Mouse (Mus musculus) liver, adult (tissue): Measurements from ENCODE around the gene Adipoq.
A peak's percentile ranks its signal among the peaks of the same experiment; 100 is the strongest.

Experiments used
- GATA4 ChIP-seq: IDR thresholded peaks from 2 replicates; pipeline ENCODE4 v1.6.1; 2014; ENCODE audit warnings: mild to moderate bottlenecking, low read length; ENCODE audit not compliant: insufficient replicate concordance

The Adipoq gene

GRCm38 (mm10) chr16:23181942-23182597 lies 35.7 kb downstream of the Adipoq start:
- no peak for TF ChIP-seq GATA4

DNA sequence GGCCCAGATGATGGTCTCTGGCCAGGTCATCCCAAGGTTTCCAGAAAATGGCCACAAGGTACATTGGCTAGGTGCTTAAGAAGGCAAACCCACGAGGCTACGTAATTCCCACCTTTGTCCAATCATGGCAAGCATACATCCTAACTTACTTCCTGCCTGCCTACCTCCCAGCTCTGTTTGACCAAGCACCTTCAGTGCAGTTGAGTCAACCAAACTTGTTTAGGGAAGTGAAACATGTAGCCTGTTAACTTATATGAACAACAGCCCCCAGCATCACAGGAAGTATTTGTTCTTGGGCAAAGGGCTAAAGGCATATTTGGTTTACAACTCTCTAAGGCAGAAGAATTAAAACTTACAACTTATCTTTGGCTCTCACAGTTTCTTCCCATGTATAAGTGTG lies 39.5 kb downstream of the Adipoq start:
- TF ChIP-seq GATA4: no peak

- TF ChIP-seq GATA4: peak; percentile 82; the same call in 1 of the 2 replicates
Observed at GRCm38 (mm10) chr16:23186418-23186817, 40.1 kb downstream of the Adipoq start.

- no peak for TF ChIP-seq GATA4
Observed at GRCm38 (mm10) chr16:23187983-23188382, 41.6 kb downstream of the Adipoq start.

DNA sequence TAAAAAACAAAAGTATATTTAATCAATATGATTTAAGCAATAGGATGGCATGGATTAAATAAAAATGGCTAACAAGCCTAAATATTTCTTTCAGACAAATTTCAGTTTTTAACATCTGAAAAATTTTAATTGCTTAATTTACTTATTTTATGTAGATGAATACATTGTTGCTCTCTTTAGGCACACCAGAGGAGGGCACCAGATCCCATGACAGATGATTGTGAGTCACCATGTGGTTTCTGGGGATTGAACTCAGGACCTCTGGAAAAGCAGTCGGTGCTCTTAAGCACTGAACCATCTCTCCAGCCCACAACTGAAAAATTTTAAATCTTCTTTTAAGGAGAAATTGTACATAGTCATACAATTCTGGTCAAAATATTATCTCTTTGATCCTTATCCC lies 43.3 kb downstream of the Adipoq start:
- no peak for TF ChIP-seq GATA4

DNA sequence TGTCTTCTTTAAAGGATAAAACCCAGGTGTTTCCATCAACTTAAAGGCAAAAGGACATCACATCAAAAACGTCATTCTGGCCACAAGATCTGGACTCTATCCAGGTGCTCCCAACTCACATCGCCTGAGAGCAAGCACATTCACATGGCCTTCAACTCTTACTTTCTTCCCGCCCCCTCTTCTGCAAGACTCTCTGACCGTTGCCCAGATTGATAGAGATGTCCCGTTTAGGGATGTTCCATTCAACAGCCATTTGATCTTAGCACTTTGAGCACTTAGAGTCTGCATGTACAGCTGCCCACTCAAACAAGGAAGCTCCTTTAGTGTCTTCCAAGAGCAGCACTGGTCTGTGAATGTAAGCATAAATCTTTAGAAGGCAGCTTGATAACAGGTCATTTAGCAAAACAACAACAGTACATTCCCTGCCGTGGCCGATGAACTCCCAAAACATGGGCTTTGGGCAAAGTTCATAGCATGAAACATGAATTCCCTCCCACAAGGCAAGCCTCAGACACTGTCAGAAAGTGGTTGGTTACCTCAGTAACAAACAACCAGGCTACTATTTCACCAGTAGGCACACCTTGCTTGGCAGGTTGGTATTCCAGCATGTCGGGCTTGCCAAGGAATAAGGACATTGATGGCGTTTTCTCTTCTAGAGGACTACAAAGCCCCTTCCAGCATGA lies 45.4 kb downstream of the Adipoq start:
- peak; percentile 52; the same call in 1 of the 2 replicates for TF ChIP-seq GATA4

- TF ChIP-seq GATA4: no peak
Observed at GRCm38 (mm10) chr16:23195618-23196017, 49.3 kb downstream of the Adipoq start.

DNA sequence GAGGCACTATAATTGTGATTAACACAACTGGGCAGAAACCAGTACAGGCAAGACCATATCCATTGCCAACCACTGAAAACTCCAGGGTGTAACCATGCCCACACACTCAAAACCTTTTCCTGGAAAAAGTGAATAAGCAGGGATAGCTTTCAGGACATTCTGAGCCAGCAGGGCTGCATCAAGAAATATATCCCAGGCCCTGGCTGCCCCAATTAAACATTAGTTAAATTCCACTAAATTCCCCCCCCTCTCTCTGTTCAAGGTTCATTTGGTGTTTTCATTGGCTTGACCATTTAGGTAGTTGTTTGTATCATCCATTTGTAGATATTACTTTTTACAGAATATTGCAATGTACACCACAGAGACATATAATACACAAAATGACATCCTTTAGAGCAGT lies 50.0 kb downstream of the Adipoq start:
- no peak for TF ChIP-seq GATA4

DNA sequence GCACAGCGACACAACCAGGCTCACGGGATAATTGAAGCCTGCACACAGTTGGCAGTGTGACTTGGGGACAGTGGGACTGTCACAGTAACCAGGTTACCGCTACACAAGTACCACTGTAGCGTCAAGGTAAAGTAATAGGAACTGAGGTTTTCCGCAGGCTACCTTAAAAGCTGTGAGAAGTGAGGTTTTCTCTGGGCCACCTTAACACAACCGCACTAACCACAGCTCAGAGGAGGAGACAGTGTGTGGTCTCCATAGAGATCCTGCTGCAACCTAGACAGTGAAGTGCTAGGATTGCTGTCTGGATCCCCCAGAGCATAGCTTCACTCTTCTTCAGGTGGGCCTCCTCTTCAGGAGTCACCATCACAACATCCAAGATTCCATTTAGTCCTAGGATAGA lies 50.5 kb downstream of the Adipoq start:
- TF ChIP-seq GATA4: no peak

DNA sequence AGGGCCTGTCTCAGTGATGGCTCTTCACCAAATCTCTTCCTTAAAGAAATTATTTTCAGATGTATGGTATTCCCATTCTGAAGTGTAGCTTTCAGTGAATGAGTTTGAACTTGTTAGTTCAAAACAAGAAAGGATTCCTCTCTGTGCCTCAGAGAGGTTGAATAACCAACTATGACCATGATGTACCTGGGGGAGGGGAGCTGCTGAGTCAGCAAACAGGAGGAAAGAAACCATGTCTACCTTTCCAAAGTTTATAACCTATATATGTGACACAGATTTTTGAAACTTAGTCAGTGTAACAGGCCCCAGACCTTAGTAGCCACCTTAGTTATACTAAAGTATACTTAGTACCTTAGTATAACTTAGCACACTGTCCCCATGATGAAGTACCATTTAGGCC lies 55.2 kb downstream of the Adipoq start:
- TF ChIP-seq GATA4: no peak
